Mouse (Mus musculus): ENCODE measurements around the gene Ovch2. TPM values are rescaled to one million over a fixed set of nuclear protein-coding genes. Genes with fewer than 3 reads are reported as not detected.

Gene Ovch2
- polyA plus RNA-seq, 1 experiment from 2014 or later = not detected

DNA sequence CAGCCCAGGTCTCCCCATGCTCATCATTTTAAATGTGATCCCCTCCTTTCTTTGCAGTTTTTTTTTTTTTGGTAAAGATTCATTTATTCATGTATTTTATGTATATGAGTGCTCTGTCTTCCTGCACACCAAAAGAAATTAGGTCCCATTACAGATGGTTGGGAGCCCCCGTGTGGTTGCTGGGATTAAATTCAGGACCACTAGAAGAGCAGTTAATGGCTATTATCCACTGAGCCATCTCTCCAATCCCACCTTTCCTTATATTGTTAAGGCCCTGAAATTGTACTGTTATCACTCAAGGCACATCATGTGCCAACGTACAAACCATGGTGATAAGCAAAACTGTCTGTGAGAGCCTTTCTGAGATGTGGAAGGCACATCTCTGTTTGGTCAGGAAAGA is 62.3 kb downstream of the Ovch2 start:
- 46% methylated on average over 2 of the region's 2 CpGs for WGBS

DNA sequence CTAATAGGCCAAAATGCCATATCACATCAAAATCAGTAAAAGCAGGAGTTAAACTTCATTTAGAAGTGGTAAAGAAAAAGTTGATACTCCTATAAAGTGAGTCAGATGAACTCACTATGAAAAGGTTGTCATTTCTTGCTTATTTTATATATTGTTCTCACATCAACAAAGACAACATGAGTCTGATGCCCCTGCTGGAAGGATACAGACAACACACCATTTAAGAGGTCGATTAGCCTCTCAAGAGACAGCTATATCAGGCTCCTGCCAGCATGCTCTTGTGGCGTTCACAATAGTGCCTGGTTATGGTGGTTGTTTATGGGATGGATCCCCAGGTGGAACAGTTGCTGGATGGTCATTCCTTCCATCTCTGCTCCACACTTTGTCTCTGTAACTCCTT is 67.8 kb downstream of the Ovch2 start:
- Histone ChIP-seq H3K4me1 (no peaks in the 10 kb centered on the region), H3K9ac (no peak overlapping the region), H3K36me3 (no peaks in the 10 kb centered on the region), H3K27me3 (replicated peaks) (no peaks in the 10 kb centered on the region), H3K4me3 (no peak overlapping the region), H3K9me3 (no peaks in the 10 kb centered on the region), H3K4me2 (replicated peaks) (no peak overlapping the region), H3K27ac (no peak overlapping the region)
- WGBS = 68% methylated on average over 2 of the region's 2 CpGs
- ATAC-seq (ENCODE audit: low FRiP score, low read depth) = no peak

More for the DNA sequence above, 62.3 kb downstream of the Ovch2 start:
- no peaks in the 10 kb centered on the region for H3K36me3 ChIP-seq
- no peak overlapping the region for H3K27ac ChIP-seq
- no peaks in the 10 kb centered on the region for H3K9me3 ChIP-seq
- ATAC-seq (ENCODE audit: low FRiP score, low read depth) = no peak
- H3K4me1 ChIP-seq = no peaks in the 10 kb centered on the region
- H3K4me3 ChIP-seq = no peak overlapping the region
- no peak overlapping the region for H3K9ac ChIP-seq
- H3K27me3 ChIP-seq (replicated peaks) = no peaks in the 10 kb centered on the region
- no peak overlapping the region for H3K4me2 ChIP-seq (replicated peaks)

Other genes starting within 250 kb of the Ovch2 start
- 6.2 and 7.0 TPM in 2 replicates for gene Olfml1, start 233.8 kb downstream of the Ovch2 start, polyA plus RNA-seq (2016; fragmentation: Nextera tagmentation; extraction: Ambion mirVana)
- gene Ppfibp2, start 206.0 kb downstream of the Ovch2 start, polyA plus RNA-seq (2016; fragmentation: Nextera tagmentation; extraction: Ambion mirVana) = 2.5 and 3.5 TPM in 2 replicates
- gene 5330417H12Rik, start 176.0 kb downstream of the Ovch2 start, polyA plus RNA-seq (2016; fragmentation: Nextera tagmentation; extraction: Ambion mirVana) = not detected in 2 replicates
- 0.10 and 0.17 TPM in 2 replicates for gene Cyb5r2, start 43.2 kb downstream of the Ovch2 start, polyA plus RNA-seq (2016; fragmentation: Nextera tagmentation; extraction: Ambion mirVana)
- not detected in 2 replicates for gene Olfr467, start 11.1 kb upstream of the Ovch2 start, polyA plus RNA-seq (2016; fragmentation: Nextera tagmentation; extraction: Ambion mirVana)
- gene Olfr469, start 24.3 kb upstream of the Ovch2 start, polyA plus RNA-seq (2016; fragmentation: Nextera tagmentation; extraction: Ambion mirVana) = not detected in 2 replicates
- not detected in 2 replicates for gene Olfr470, start 46.3 kb upstream of the Ovch2 start, polyA plus RNA-seq (2016; fragmentation: Nextera tagmentation; extraction: Ambion mirVana)
- gene Olfr472, start 96.7 kb upstream of the Ovch2 start, polyA plus RNA-seq (2016; fragmentation: Nextera tagmentation; extraction: Ambion mirVana) = 0.04 TPM in 1 of 2 replicates, not detected in the other
- gene Olfr473, start 129.2 kb upstream of the Ovch2 start, polyA plus RNA-seq (2016; fragmentation: Nextera tagmentation; extraction: Ambion mirVana) = not detected in 2 replicates
- not detected in 2 replicates for gene Olfr474, start 153.4 kb upstream of the Ovch2 start, polyA plus RNA-seq (2016; fragmentation: Nextera tagmentation; extraction: Ambion mirVana)
- gene Olfr476, start 163.6 kb upstream of the Ovch2 start, polyA plus RNA-seq (2016; fragmentation: Nextera tagmentation; extraction: Ambion mirVana) = not detected in 2 replicates
- gene Olfr477, start 185.5 kb upstream of the Ovch2 start, polyA plus RNA-seq (2016; fragmentation: Nextera tagmentation; extraction: Ambion mirVana) = not detected in 2 replicates
- not detected in 2 replicates for gene Olfr478, start 232.8 kb upstream of the Ovch2 start, polyA plus RNA-seq (2016; fragmentation: Nextera tagmentation; extraction: Ambion mirVana)
- not detected in 2 replicates for gene Olfr479, start 249.5 kb upstream of the Ovch2 start, polyA plus RNA-seq (2016; fragmentation: Nextera tagmentation; extraction: Ambion mirVana)

Data from neural tube, embryonic 12.5 days (tissue).